In genomic region chr3:68789491-68789890, GRCm38 (mm10) we compare ENCODE assay signal across 11 mouse cellular contexts.
A peak's percentile ranks its signal among the peaks of the same experiment; 100 is the strongest.
DNase-seq lines count a peak whose midpoint lies in the region; ATAC-seq lines count a peak whose summit lies in the region.
"Had no signal": no experiment of that assay in that cellular context is flagged by ENCODE, and none has a peak within 500 bp of the region (broad histone marks: within the 10 kb centered on the region; RNA-seq: fewer than 3 reads in every experiment).

No protein-coding gene starts in this region.

- no peaks in the 10 kb centered on the region for H3K9me3 ChIP-seq in kidney, embryonic 15.5 days (replicated peaks)
- H3K9me3 ChIP-seq in liver, embryonic 12.5 days (replicated peaks): no peaks in the 10 kb centered on the region; the same call in 1 of the 2 replicates
- H3K9me3 ChIP-seq in forebrain, embryonic 16.5 days (ENCODE audit: control insufficient read depth, low read length): no peaks in the 10 kb centered on the region

- H3K4me3 ChIP-seq in kidney, embryonic 15.5 days (replicated peaks): no peak overlapping the region
- no peak overlapping the region for H3K4me3 ChIP-seq in liver, embryonic 12.5 days
- no peak overlapping the region for H3K4me3 ChIP-seq in forebrain, embryonic 16.5 days (replicated peaks; ENCODE audit: low read length)
- H3K4me3 ChIP-seq: erythroblast, embryonic 14.5 days; left cerebral cortex, adult 2 months had no signal

- H3K27me3 ChIP-seq in kidney, embryonic 15.5 days: no peaks in the 10 kb centered on the region
- H3K27me3 ChIP-seq in liver, embryonic 12.5 days (replicated peaks): peaks cover 10% of the 10 kb centered on the region; the same call in 1 of the 2 replicates
- H3K27me3 ChIP-seq in forebrain, embryonic 16.5 days (replicated peaks; ENCODE audit: control insufficient read depth, insufficient read depth, low read length): no peaks in the 10 kb centered on the region

- no peak overlapping the region for H3K9ac ChIP-seq in kidney, embryonic 15.5 days
- H3K9ac ChIP-seq in liver, embryonic 12.5 days: no peak overlapping the region
- no peak overlapping the region for H3K9ac ChIP-seq in forebrain, embryonic 16.5 days (replicated peaks; ENCODE audit: low read depth, low read length)

- H3K36me3 ChIP-seq in kidney, embryonic 15.5 days: no peaks in the 10 kb centered on the region
- no peaks in the 10 kb centered on the region for H3K36me3 ChIP-seq in liver, embryonic 12.5 days
- H3K36me3 ChIP-seq in forebrain, embryonic 16.5 days (ENCODE audit: control insufficient read depth, insufficient read depth): no peaks in the 10 kb centered on the region

- DNase-seq in kidney, adult 8-10 months: no peak
- no peak for DNase-seq in right cerebral cortex, adult 2 months (ENCODE audit: low spot score in 2 of 2)
- no peak for DNase-seq in adrenal gland, postnatal 4 days (ENCODE audit: low spot score in 2 of 2)
- DNase-seq: cerebellum, postnatal 10 days had no signal

- 41% methylated on average over 6 of the region's 6 CpGs for WGBS in kidney, embryonic 15.5 days
- WGBS in liver, embryonic 12.5 days (ENCODE audit: insufficient replicate concordance): 16% methylated on average over 6 of the region's 6 CpGs
- WGBS in forebrain, embryonic 16.5 days: 88% methylated on average over 6 of the region's 6 CpGs

- 0 out of 2 replicates have a peak overlapping the region, but pooled peaks have one; percentile 25 for H3K27ac ChIP-seq in kidney, embryonic 15.5 days
- no peak overlapping the region for H3K27ac ChIP-seq in liver, embryonic 12.5 days
- H3K27ac ChIP-seq in forebrain, embryonic 16.5 days (ENCODE audit: low read length): no peak overlapping the region
- H3K27ac ChIP-seq: left cerebral cortex, adult 2 months had no signal

- H3K4me1 ChIP-seq in kidney, embryonic 15.5 days: peaks cover 12% of the 10 kb centered on the region
- peaks cover 12% of the 10 kb centered on the region; the same call in 1 of the 2 replicates for H3K4me1 ChIP-seq in liver, embryonic 12.5 days
- H3K4me1 ChIP-seq in forebrain, embryonic 16.5 days (replicated peaks; ENCODE audit: control insufficient read depth, insufficient read depth, low read length): peaks cover 9% of the 10 kb centered on the region

- no peak overlapping the region for H3K4me2 ChIP-seq in kidney, embryonic 15.5 days
- H3K4me2 ChIP-seq in liver, embryonic 12.5 days: no peak overlapping the region
- H3K4me2 ChIP-seq in forebrain, embryonic 16.5 days (ENCODE audit: low read length): no peak overlapping the region

- no peak; the same call in 1 of the 2 replicates for ATAC-seq in kidney, embryonic 15.5 days (replicated peaks; ENCODE audit: low FRiP score)
- peak; percentile 55 for ATAC-seq in activated CD4-positive, CD25-positive, alpha-beta regulatory T cell, adult 4 months
- ATAC-seq in liver, embryonic 12.5 days: peak; percentile 63
- peak; percentile 86 for ATAC-seq in megakaryocyte-erythroid progenitor cell, adult 5-6 weeks (replicated peaks; ENCODE audit: low FRiP score, low TSS enrichment, poor library complexity, severe bottlenecking)
- ATAC-seq in forebrain, embryonic 16.5 days: no peak

Comparison
In these comparisons a context has a peak if more than half of its experiments do, and no peak if none do; other contexts are left out.
1. ATAC-seq: peak in activated CD4-positive, CD25-positive, alpha-beta regulatory T cell, adult 4 months (single experiment), liver, embryonic 12.5 days (single experiment) and megakaryocyte-erythroid progenitor cell, adult 5-6 weeks (single experiment); none in kidney, embryonic 15.5 days (single experiment) and forebrain, embryonic 16.5 days (single experiment).